Mouse (Mus musculus): ENCODE measurements around the gene Zfp759. TPM values are rescaled to one million over a fixed set of nuclear protein-coding genes. Genes with fewer than 3 reads are reported as not detected.
A peak's percentile ranks its signal among the peaks of the same experiment; 100 is the strongest.
"Not testable (repeated sequence)": the region's sequence is repeated elsewhere in the genome, so short reads cannot be mapped to it uniquely, and the experiment has no call there.

Gene Zfp759
- 2.1 and 2.7 TPM in 2 replicates for polyA plus RNA-seq (2015; fragmentation: Nextera tagmentation; extraction: Ambion mirVana)

DNA sequence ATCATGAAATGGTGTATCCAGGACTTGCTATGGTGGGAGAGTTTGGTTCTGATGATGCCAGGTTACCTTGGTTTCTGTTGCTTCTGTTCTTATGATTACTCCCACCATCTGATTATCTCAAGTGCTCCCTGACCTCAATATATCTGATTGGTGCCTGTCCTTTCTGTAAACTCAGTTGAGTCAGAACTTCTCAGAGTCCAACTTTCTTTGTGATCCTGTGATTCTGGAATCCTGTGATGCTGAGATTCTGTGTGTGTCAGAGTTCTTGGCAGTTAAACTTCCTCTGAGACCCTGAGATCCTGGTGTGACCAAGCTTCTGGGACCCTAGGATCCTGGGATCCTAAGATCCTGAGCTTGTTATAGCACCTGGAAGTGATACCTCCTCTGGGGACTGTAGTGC lies at the start of gene Zfp759:
TSS of gene Zfp759 (plus strand) at position 301 of the 400 bp plus-strand sequence.
- ATAC-seq (ENCODE audit: low FRiP score, low TSS enrichment); H3K9ac ChIP-seq (replicated peaks; ENCODE audit: low read length); H3K4me1 ChIP-seq (ENCODE audit: insufficient read depth, low read length); H3K27me3 ChIP-seq (ENCODE audit: insufficient read depth, low read length); H3K9me3 ChIP-seq (ENCODE audit: low read length); H3K27ac ChIP-seq (ENCODE audit: low read length); H3K4me3 ChIP-seq (ENCODE audit: low read length); H3K36me3 ChIP-seq (ENCODE audit: insufficient read depth, low read length); H3K4me2 ChIP-seq (replicated peaks; ENCODE audit: low read depth, low read length): not testable (repeated sequence)

DNA sequence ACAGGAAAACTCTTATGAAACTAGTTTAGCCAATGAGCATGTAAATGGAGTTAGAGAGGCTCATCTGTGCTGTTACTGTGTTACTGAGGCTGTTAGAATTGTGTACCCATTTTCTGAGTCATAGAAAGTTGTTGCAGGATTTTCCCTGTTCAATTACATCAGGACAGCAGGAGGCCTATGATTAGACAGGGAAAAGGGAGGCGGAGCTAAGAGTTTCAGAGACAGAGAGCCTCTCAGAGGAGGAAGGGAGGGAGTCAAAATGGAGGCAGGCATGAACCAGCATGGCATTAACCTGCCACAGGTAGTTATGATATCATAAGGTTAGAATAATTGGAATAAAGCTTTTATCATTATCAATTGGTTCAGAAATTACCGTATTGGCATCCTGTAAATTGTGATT lies 48.7 kb upstream of the Zfp759 start:
- WGBS = 90% methylated on average over 2 of the region's 2 CpGs
- Histone ChIP-seq H3K27ac (ENCODE audit: low read length) (no peak overlapping the region), H3K36me3 (ENCODE audit: insufficient read depth, low read length) (peaks cover 56% of the 10 kb centered on the region), H3K27me3 (ENCODE audit: insufficient read depth, low read length) (no peaks in the 10 kb centered on the region), H3K4me2 (replicated peaks; ENCODE audit: low read depth, low read length) (no peak overlapping the region), H3K9ac (replicated peaks; ENCODE audit: low read length) (no peak overlapping the region), H3K4me3 (ENCODE audit: low read length) (no peak overlapping the region), H3K4me1 (ENCODE audit: insufficient read depth, low read length) (no peaks in the 10 kb centered on the region), H3K9me3 (ENCODE audit: low read length) (peaks cover 34% of the 10 kb centered on the region)
- ATAC-seq (ENCODE audit: low FRiP score, low TSS enrichment) = no peak

DNA sequence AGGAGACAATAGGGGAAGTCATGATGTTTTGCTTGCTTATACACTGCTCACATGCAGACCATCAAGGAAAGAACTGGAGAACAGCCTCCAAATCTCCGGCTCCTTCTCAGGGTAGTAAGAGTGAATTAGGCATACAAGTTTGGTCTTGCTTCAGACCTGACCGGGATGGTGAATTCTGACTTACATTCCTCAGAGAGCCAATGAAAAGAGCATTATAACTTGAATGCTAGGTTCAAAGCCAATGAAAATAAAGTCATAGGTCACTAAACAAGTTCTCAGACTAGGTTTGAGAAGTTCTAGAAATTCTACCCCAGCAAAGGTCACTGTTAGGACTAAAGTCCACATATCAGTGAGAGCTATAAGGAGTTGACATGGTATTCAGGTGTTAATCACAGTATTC lies 44.2 kb upstream of the Zfp759 start:
- no peak overlapping the region for H3K9ac ChIP-seq (replicated peaks; ENCODE audit: low read length)
- no peaks in the 10 kb centered on the region for H3K27me3 ChIP-seq (ENCODE audit: insufficient read depth, low read length)
- ATAC-seq (ENCODE audit: low FRiP score, low TSS enrichment) = no peak
- 98% methylated on average over 2 of the region's 2 CpGs for WGBS
- H3K4me2 ChIP-seq (replicated peaks; ENCODE audit: low read depth, low read length) = no peak overlapping the region
- H3K4me1 ChIP-seq (ENCODE audit: insufficient read depth, low read length) = peaks cover 9% of the 10 kb centered on the region; the same call in 1 of the 2 replicates
- H3K4me3 ChIP-seq (ENCODE audit: low read length) = no peak overlapping the region
- peaks cover 34% of the 10 kb centered on the region for H3K36me3 ChIP-seq (ENCODE audit: insufficient read depth, low read length)
- no peak overlapping the region for H3K27ac ChIP-seq (ENCODE audit: low read length)
- H3K9me3 ChIP-seq (ENCODE audit: low read length) = peaks cover 15% of the 10 kb centered on the region

DNA sequence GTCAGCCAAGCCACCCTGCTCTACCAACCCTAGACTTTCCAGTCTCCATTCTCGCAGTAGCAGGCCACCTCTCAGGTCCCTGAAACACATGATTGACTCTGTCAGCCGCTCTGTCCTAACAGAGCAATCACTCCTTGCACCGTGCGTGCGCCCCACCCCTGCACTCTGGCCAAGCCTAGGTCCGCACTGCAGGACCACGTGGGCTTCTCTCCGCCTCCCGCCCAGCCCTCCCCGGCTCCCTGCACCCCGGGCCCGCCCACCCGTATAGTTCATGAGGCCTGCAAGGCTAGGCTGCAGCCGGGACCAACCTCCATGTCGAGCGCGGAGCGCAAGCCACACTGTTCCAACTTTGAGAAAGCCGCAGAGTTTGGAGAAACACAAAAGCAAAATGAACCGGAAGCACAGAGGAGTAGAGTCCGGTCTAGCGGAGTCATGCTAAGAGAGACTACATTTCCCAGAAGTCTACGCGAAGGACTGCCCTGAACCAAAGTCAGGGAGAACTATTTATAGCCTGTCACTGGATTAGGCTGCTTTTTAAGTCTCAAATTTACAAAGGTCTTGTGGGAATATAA lies 40.2 kb upstream of the Zfp759 start:
- Histone ChIP-seq H3K4me3 (ENCODE audit: low read length) (peak overlapping the region; percentile 57), H3K4me1 (ENCODE audit: insufficient read depth, low read length) (peaks cover 9% of the 10 kb centered on the region; the same call in 1 of the 2 replicates), H3K27ac (ENCODE audit: low read length) (peak overlapping the region; percentile 97), H3K9ac (replicated peaks; ENCODE audit: low read length) (peak overlapping the region; percentile 78), H3K27me3 (ENCODE audit: insufficient read depth, low read length) (no peaks in the 10 kb centered on the region), H3K36me3 (ENCODE audit: insufficient read depth, low read length) (peaks cover 7% of the 10 kb centered on the region), H3K4me2 (replicated peaks; ENCODE audit: low read depth, low read length) (peak overlapping the region; percentile 67), H3K9me3 (ENCODE audit: low read length) (peaks cover 3% of the 10 kb centered on the region; the same call in 1 of the 2 replicates)
- WGBS = 1% methylated on average over 23 of the region's 24 CpGs
- ATAC-seq (ENCODE audit: low FRiP score, low TSS enrichment) = peak; percentile 100

DNA sequence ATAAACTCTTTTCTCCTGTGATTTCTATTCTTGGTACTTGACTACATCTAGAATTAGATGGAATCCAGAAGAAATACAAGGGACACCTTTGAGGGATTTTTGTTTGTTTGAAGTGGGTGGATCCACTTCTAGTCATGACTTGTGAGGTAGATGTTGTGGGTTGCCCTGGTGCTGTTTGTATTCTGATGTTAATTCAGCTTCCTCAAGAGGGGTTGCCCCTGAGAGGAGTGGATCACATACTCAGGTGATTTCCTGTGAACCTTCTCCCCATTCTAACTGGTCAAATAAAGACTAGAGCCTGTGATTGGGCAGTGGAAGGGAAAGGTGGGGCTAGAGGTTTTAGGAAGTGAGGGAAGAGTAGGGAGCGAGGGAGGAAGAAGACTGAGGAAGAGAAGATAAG lies 39.5 kb upstream of the Zfp759 start:
- peak overlapping the region; percentile 57 for H3K4me3 ChIP-seq (ENCODE audit: low read length)
- 79% methylated on average over 1 of the region's 1 CpGs for WGBS
- peaks cover 6% of the 10 kb centered on the region for H3K36me3 ChIP-seq (ENCODE audit: insufficient read depth, low read length)
- no peaks in the 10 kb centered on the region for H3K27me3 ChIP-seq (ENCODE audit: insufficient read depth, low read length)
- H3K9me3 ChIP-seq (ENCODE audit: low read length) = peaks cover 3% of the 10 kb centered on the region; the same call in 1 of the 2 replicates
- ATAC-seq (ENCODE audit: low FRiP score, low TSS enrichment) = no peak
- H3K4me1 ChIP-seq (ENCODE audit: insufficient read depth, low read length) = peaks cover 9% of the 10 kb centered on the region; the same call in 1 of the 2 replicates
- H3K9ac ChIP-seq (replicated peaks; ENCODE audit: low read length) = peak overlapping the region; percentile 78
- peak overlapping the region; percentile 67 for H3K4me2 ChIP-seq (replicated peaks; ENCODE audit: low read depth, low read length)
- peak overlapping the region; percentile 97 for H3K27ac ChIP-seq (ENCODE audit: low read length)

DNA sequence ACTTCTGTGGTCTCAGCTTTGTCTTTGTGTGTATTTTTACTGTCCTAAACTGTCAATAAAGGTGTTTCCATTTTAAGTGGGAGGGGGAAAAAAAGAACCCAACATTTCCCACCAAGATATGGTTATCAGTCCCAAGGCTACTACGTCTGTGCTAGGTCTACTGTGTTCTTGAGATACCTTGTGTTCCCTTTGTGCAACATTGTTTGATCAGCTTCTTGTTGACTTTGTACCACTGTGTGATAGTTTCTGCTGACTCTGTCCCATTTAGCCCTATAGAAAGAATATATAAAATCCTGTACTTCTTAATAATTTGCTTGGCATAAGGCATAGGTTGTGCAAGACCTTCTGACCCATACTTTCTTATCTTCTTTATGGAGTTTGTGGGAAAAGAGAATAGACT lies 31.3 kb upstream of the Zfp759 start:
- H3K27ac ChIP-seq (ENCODE audit: low read length) = no peak overlapping the region
- H3K4me2 ChIP-seq (replicated peaks; ENCODE audit: low read depth, low read length) = no peak overlapping the region
- no peaks in the 10 kb centered on the region for H3K4me1 ChIP-seq (ENCODE audit: insufficient read depth, low read length)
- no peak for ATAC-seq (ENCODE audit: low FRiP score, low TSS enrichment)
- no peaks in the 10 kb centered on the region for H3K36me3 ChIP-seq (ENCODE audit: insufficient read depth, low read length)
- no peaks in the 10 kb centered on the region for H3K27me3 ChIP-seq (ENCODE audit: insufficient read depth, low read length)
- no peak overlapping the region for H3K9ac ChIP-seq (replicated peaks; ENCODE audit: low read length)
- H3K9me3 ChIP-seq (ENCODE audit: low read length) = no peaks in the 10 kb centered on the region
- no peak overlapping the region for H3K4me3 ChIP-seq (ENCODE audit: low read length)
- whole genome bisulfite sequencing = 85% methylated on average over 1 of the region's 1 CpGs

DNA sequence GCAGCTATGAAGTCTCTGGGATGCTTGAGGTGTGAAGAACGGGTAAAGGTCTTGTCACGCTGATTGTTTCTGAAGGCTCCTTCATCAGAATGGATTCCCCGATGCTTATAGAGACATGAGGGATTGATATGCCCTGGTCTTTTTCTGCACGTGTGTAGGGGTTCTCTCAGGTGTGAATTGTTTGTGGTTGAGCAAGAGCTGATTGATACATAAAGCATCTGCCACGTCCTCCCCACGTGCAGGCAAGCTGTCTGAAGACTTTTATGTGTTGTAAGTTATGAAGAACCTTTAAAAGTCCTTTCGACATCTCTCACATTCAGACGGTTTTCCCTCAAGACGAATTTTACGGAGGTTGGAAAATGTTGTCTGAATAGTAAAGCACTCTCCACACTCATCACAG lies 23.6 kb upstream of the Zfp759 start, which contains the start of gene Zfp708:
TSS of gene Zfp708 (minus strand) at position 101 of the 400 bp plus-strand sequence.
- Histone ChIP-seq H3K9me3 (ENCODE audit: low read length) (no peaks in the 10 kb centered on the region), H3K27me3 (ENCODE audit: insufficient read depth, low read length) (no peaks in the 10 kb centered on the region), H3K4me2 (replicated peaks; ENCODE audit: low read depth, low read length) (no peak within 1 kb of the TSS), H3K27ac (ENCODE audit: low read length) (no peak within 1 kb of the TSS), H3K9ac (replicated peaks; ENCODE audit: low read length) (no peak within 1 kb of the TSS), H3K4me3 (ENCODE audit: low read length) (no peak within 1 kb of the TSS), H3K4me1 (ENCODE audit: insufficient read depth, low read length) (no peaks in the 10 kb centered on the region), H3K36me3 (ENCODE audit: insufficient read depth, low read length) (peaks cover 7% of the 10 kb centered on the region)
- 84% methylated on average over 10 of the region's 10 CpGs for WGBS
- no peak for ATAC-seq (ENCODE audit: low FRiP score, low TSS enrichment)

DNA sequence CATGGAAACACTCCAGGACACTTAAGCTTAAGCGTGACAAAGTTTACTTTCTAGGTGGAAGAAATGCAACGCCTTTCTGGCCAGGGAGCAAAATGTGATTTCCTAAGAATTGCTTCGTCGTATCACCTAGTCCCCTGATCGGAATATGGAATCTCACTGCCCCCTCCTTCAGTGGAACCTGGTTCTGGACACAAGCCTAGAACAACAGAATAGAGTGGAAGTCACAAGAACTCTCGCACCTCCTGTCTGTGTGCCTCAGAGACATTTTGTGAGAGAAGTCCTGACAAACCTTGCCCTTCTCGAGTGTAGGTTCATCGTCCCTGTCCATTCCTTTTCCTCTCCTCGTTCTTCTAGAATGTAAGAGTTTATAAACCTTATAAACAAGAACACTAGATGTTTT lies 13.8 kb upstream of the Zfp759 start:
- Histone ChIP-seq H3K4me3 (ENCODE audit: low read length) (peak overlapping the region; percentile 61), H3K9me3 (ENCODE audit: low read length) (peaks cover 9% of the 10 kb centered on the region; the same call in 1 of the 2 replicates), H3K4me2 (replicated peaks; ENCODE audit: low read depth, low read length) (peak overlapping the region; percentile 61), H3K9ac (replicated peaks; ENCODE audit: low read length) (peak overlapping the region; percentile 73), H3K27me3 (ENCODE audit: insufficient read depth, low read length) (no peaks in the 10 kb centered on the region), H3K36me3 (ENCODE audit: insufficient read depth, low read length) (peaks cover 9% of the 10 kb centered on the region), H3K27ac (ENCODE audit: low read length) (peak overlapping the region; percentile 87), H3K4me1 (ENCODE audit: insufficient read depth, low read length) (peaks cover 6% of the 10 kb centered on the region)
- WGBS = 52% methylated on average over 9 of the region's 9 CpGs
- ATAC-seq (ENCODE audit: low FRiP score, low TSS enrichment) = no peak

DNA sequence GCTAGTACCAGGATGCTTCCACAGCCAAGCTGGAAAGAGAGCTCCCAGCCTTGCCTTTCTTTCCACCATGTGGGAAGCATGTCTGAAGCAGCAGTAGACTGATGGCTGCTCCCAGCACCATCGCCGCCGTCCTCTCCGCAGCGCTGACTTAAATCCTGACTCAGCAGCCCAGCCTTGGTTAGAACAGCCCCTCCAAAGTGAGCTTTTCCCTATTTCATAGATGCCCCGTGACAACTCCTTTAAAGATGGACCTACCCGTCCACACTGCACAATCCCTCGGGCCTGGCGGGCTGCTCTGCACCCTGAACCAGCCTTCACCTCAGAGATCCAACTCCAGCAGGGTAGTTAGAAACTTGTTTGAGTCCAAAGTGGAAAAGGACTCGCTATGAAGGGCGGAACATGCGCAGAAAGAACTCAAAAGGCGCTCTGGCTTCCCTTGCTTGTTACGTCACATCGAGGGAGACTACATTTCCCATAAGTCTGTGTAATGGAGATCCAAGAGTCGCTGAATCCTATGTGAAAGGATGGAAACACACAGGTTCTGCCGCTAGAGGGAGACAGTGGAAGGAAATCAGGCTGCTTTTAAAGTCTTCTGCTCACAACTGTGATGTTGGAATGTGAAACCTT lies 13.2 kb upstream of the Zfp759 start, which contains the start of gene Gm28557:
TSS of gene Gm28557 (minus strand) at position 411 of the 627 bp plus-strand sequence.
- under 1% methylated on average over 17 of the region's 17 CpGs for WGBS
- peaks cover 9% of the 10 kb centered on the region; the same call in 1 of the 2 replicates for H3K9me3 ChIP-seq (ENCODE audit: low read length)
- peak within 1 kb of the TSS; percentile 87 for H3K27ac ChIP-seq (ENCODE audit: low read length)
- no peaks in the 10 kb centered on the region for H3K27me3 ChIP-seq (ENCODE audit: insufficient read depth, low read length)
- peak within 1 kb of the TSS; percentile 61 for H3K4me2 ChIP-seq (replicated peaks; ENCODE audit: low read depth, low read length)
- H3K36me3 ChIP-seq (ENCODE audit: insufficient read depth, low read length) = peaks cover 9% of the 10 kb centered on the region
- peak; percentile 98 for ATAC-seq (ENCODE audit: low FRiP score, low TSS enrichment)
- peak within 1 kb of the TSS; percentile 61 for H3K4me3 ChIP-seq (ENCODE audit: low read length)
- H3K9ac ChIP-seq (replicated peaks; ENCODE audit: low read length) = peak within 1 kb of the TSS; percentile 73
- H3K4me1 ChIP-seq (ENCODE audit: insufficient read depth, low read length) = peaks cover 6% of the 10 kb centered on the region

DNA sequence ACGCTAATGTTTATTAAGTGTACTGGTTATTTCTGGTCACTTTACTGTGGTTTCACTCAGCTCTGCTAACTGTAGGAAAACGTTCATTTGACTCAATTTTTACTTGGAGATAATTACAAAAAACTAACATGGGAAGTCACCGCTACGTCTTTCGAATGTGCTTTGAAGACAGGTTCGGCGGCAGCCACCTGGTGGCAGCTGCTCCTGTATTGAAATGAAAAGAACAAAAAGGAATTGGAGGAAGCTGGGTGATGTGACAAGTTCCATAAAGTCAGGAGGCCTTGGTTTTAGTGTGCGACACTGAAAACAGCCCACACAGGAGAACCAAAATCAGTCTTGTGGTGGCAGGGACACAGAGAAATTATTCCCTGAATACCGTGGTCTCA lies 12.6 kb upstream of the Zfp759 start:
- H3K4me3 ChIP-seq (ENCODE audit: low read length) = peak overlapping the region; percentile 61
- H3K9ac ChIP-seq (replicated peaks; ENCODE audit: low read length) = peak overlapping the region; percentile 44; the same call in 1 of the 2 replicates
- WGBS = 5% methylated on average over 9 of the region's 9 CpGs

More for the DNA sequence above, 12.6 kb upstream of the Zfp759 start:
- Histone ChIP-seq H3K4me2 (replicated peaks; ENCODE audit: low read depth, low read length) (peak overlapping the region; percentile 54), H3K27me3 (ENCODE audit: insufficient read depth, low read length) (no peaks in the 10 kb centered on the region), H3K36me3 (ENCODE audit: insufficient read depth, low read length) (peaks cover 9% of the 10 kb centered on the region), H3K4me1 (ENCODE audit: insufficient read depth, low read length) (peaks cover 6% of the 10 kb centered on the region), H3K27ac (ENCODE audit: low read length) (0 out of 2 replicates have a peak overlapping the region, but pooled peaks have one; percentile 19), H3K9me3 (ENCODE audit: low read length) (peaks cover 9% of the 10 kb centered on the region; the same call in 1 of the 2 replicates)
- ATAC-seq (ENCODE audit: low FRiP score, low TSS enrichment) = peak; percentile 69; the same call in 1 of the 2 replicates

All from kidney, embryonic 16.5 days (tissue).